Mouse (Mus musculus) forebrain, embryonic 12.5 days (tissue): ENCODE measurements around the gene Gm10491. TPM values are rescaled to one million over a fixed set of nuclear protein-coding genes. Genes with fewer than 3 reads are reported as not detected.
A peak's percentile ranks its signal among the peaks of the same experiment; 100 is the strongest.
"Not testable (repeated sequence)": the region's sequence is repeated elsewhere in the genome, so short reads cannot be mapped to it uniquely, and the experiment has no call there.

ENCODE experiments used
- ATAC-seq: fragments of 200-750 bp; cut with Nextera tagmentation; 2 replicates; pipeline ENCODE4 v1.8.0; 2017; ENCODE audit warnings: moderate TSS enrichment; ENCODE audit not compliant: low FRiP score
- H3K27ac ChIP-seq: fragments of 300-500 bp; sonication (generic); 2 replicates; pipeline ENCODE4 v1.5.1; 2016; ENCODE audit warnings: mild to moderate bottlenecking
- H3K27me3 ChIP-seq: fragments of 300-500 bp; sonication (generic); 2 replicates; pipeline ENCODE4 v1.6.1; 2016; ENCODE audit warnings: mild to moderate bottlenecking
- H3K36me3 ChIP-seq: fragments of 300-500 bp; sonication (generic); replicated peaks from 2 replicates; pipeline ENCODE4 v1.6.1; 2016; ENCODE audit warnings: mild to moderate bottlenecking
- H3K4me1 ChIP-seq: fragments of 300-500 bp; sonication (generic); 2 replicates; pipeline ENCODE4 v1.6.1; 2016
- H3K4me2 ChIP-seq: fragments of 300-500 bp; sonication (generic); 2 replicates; pipeline ENCODE4 v1.6.1; 2016; ENCODE audit warnings: mild to moderate bottlenecking, moderate library complexity
- H3K4me3 ChIP-seq: fragments of 300-500 bp; sonication (generic); replicated peaks from 2 replicates; pipeline ENCODE4 v1.5.1; 2016; ENCODE audit warnings: mild to moderate bottlenecking
- H3K9ac ChIP-seq: fragments of 300-500 bp; sonication (generic); 2 replicates; pipeline ENCODE4 v1.6.1; 2016; ENCODE audit warnings: mild to moderate bottlenecking
- H3K9me3 ChIP-seq: fragments of 300-500 bp; sonication (generic); 2 replicates; pipeline ENCODE4 v1.6.1; 2016
- WGBS: fragments of 180-500 bp; shearing (Covaris S2); methylation state at CpG from one replicate; pipeline ENCODE4 v1.1.7; 2016; 5-methylcytosine and 5-hydroxymethylcytosine counted together
- polyA plus RNA-seq: library from polyadenylated mRNA; unstranded; fragments of >200 nt; fragmentation: Nextera tagmentation; extraction: Ambion mirVana; gene quantifications from 2 replicates; pipeline ENCODE4 v1.2.1, GENCODE M21; 2016

Gene Gm10491
- polyA plus RNA-seq, 1 experiment from 2014 or later = not detected

GRCm38 (mm10) chrX:7919601-7920383 lies 12.2 kb upstream of the Gm10491 start, which contains the start of gene Pcsk1n:
Gene Pcsk1n, plus strand, starts transcription at chrX:7919822.
- peak; percentile 89 for ATAC-seq
- no peaks in the 10 kb centered on the region for H3K36me3 ChIP-seq

GRCm38 (mm10) chrX:7917960-7918359 lies 10.3 kb upstream of the Gm10491 start:
- not testable (repeated sequence) for H3K9me3 ChIP-seq, H3K4me2 ChIP-seq, H3K4me3 ChIP-seq, H3K9ac ChIP-seq, H3K27ac ChIP-seq, H3K36me3 ChIP-seq, H3K4me1 ChIP-seq, ATAC-seq
- 78% methylated on average over 6 of the region's 6 CpGs for WGBS
- H3K27me3 ChIP-seq = peaks cover 20% of the 10 kb centered on the region

More at GRCm38 (mm10) chrX:7919601-7920383, 12.2 kb upstream of the Gm10491 start, which contains the start of gene Pcsk1n:
- Histone ChIP-seq H3K27ac (peak within 1 kb of the TSS; percentile 75), H3K9me3 (no peaks in the 10 kb centered on the region), H3K27me3 (peaks cover 33% of the 10 kb centered on the region), H3K4me3 (peak within 1 kb of the TSS; percentile 44), H3K4me1 (peaks cover 7% of the 10 kb centered on the region; the same call in 1 of the 2 replicates), H3K9ac (peak within 1 kb of the TSS; percentile 50), H3K4me2 (peak within 1 kb of the TSS; percentile 56)
- WGBS = 20% methylated on average over 36 of the region's 40 CpGs

- H3K36me3 ChIP-seq, H3K27ac ChIP-seq, H3K9me3 ChIP-seq, ATAC-seq, H3K4me1 ChIP-seq, H3K27me3 ChIP-seq, H3K4me3 ChIP-seq, H3K4me2 ChIP-seq, H3K9ac ChIP-seq: not testable (repeated sequence)
- 28% methylated on average over 3 of the region's 3 CpGs for WGBS
Observed at GRCm38 (mm10) chrX:7915669-7916068, 8.0 kb upstream of the Gm10491 start.

GRCm38 (mm10) chrX:7910473-7910872 lies 2.8 kb upstream of the Gm10491 start:
- peak; percentile 55; the same call in 1 of the 2 replicates for ATAC-seq

GRCm38 (mm10) chrX:7909242-7909641 lies 1.6 kb upstream of the Gm10491 start, which contains the start of gene Gm10490:
Gene Gm10490, plus strand, starts transcription at chrX:7909542.
- not testable (repeated sequence) for H3K4me3 ChIP-seq, H3K4me2 ChIP-seq, H3K27ac ChIP-seq, H3K4me1 ChIP-seq, H3K9ac ChIP-seq, ATAC-seq, H3K9me3 ChIP-seq, H3K27me3 ChIP-seq
- WGBS = 94% methylated on average over 4 of the region's 4 CpGs
- peaks cover 10% of the 10 kb centered on the region for H3K36me3 ChIP-seq

More at GRCm38 (mm10) chrX:7910473-7910872, 2.8 kb upstream of the Gm10491 start:
- Histone ChIP-seq H3K36me3 (peaks cover 10% of the 10 kb centered on the region), H3K27me3 (no peaks in the 10 kb centered on the region), H3K27ac (no peak overlapping the region), H3K4me2 (no peak overlapping the region), H3K9ac (no peak overlapping the region), H3K4me3 (no peak overlapping the region), H3K4me1 (peaks cover 4% of the 10 kb centered on the region; the same call in 1 of the 2 replicates), H3K9me3 (no peaks in the 10 kb centered on the region)
- 46% methylated on average over 6 of the region's 6 CpGs for WGBS

- H3K9ac ChIP-seq = no peak overlapping the region
- H3K27me3 ChIP-seq = no peaks in the 10 kb centered on the region
- WGBS = 94% methylated on average over 5 of the region's 5 CpGs
- no peak overlapping the region for H3K27ac ChIP-seq
- no peaks in the 10 kb centered on the region for H3K9me3 ChIP-seq
- peaks cover 4% of the 10 kb centered on the region for H3K4me1 ChIP-seq
- peaks cover 15% of the 10 kb centered on the region for H3K36me3 ChIP-seq
- no peak for ATAC-seq
- H3K4me3 ChIP-seq = no peak overlapping the region
- no peak overlapping the region for H3K4me2 ChIP-seq
Observed at GRCm38 (mm10) chrX:7904441-7904840, 3.2 kb downstream of the Gm10491 start.

- Histone ChIP-seq H3K4me3 (peak within 1 kb of the TSS; percentile 57), H3K9ac (peak within 1 kb of the TSS; percentile 56), H3K27ac (peak within 1 kb of the TSS; percentile 86), H3K27me3 (no peaks in the 10 kb centered on the region), H3K4me1 (peaks cover 10% of the 10 kb centered on the region), H3K9me3 (no peaks in the 10 kb centered on the region), H3K36me3 (peaks cover 21% of the 10 kb centered on the region), H3K4me2 (peak within 1 kb of the TSS; percentile 58)
- WGBS = 16% methylated on average over 62 of the region's 62 CpGs
- peak; percentile 99 for ATAC-seq
Observed at GRCm38 (mm10) chrX:7898880-7899874, 8.5 kb downstream of the Gm10491 start, which contains the start of the genes Pqbp1 and Timm17b. Gene Pqbp1, minus strand, starts transcription at chrX:7899269. Gene Timm17b, plus strand, starts transcription at chrX:7899357.

GRCm38 (mm10) chrX:7898211-7898610 lies 9.4 kb downstream of the Gm10491 start:
- Histone ChIP-seq H3K9me3 (no peaks in the 10 kb centered on the region), H3K27me3 (no peaks in the 10 kb centered on the region), H3K4me2 (peak overlapping the region; percentile 58), H3K36me3 (peaks cover 23% of the 10 kb centered on the region), H3K27ac (no peak overlapping the region), H3K4me1 (peaks cover 10% of the 10 kb centered on the region), H3K9ac (peak overlapping the region; percentile 56), H3K4me3 (peak overlapping the region; percentile 57)
- ATAC-seq = no peak
- WGBS = 26% methylated on average over 13 of the region's 13 CpGs

- WGBS = 16% methylated on average over 49 of the region's 49 CpGs
- Histone ChIP-seq H3K27ac (peak within 1 kb of the TSS; percentile 83), H3K4me1 (peaks cover 14% of the 10 kb centered on the region), H3K4me3 (peak within 1 kb of the TSS; percentile 57), H3K9ac (peak within 1 kb of the TSS; percentile 44), H3K4me2 (peak within 1 kb of the TSS; percentile 59), H3K36me3 (0 out of 2 replicates have a peak, but pooled peaks cover 5% of the 10 kb centered on the region), H3K27me3 (no peaks in the 10 kb centered on the region), H3K9me3 (no peaks in the 10 kb centered on the region)
- ATAC-seq = peak; percentile 87
Observed at GRCm38 (mm10) chrX:7883841-7884567, 23.6 kb downstream of the Gm10491 start, which contains the start of gene Slc35a2. Gene Slc35a2, plus strand, starts transcription at chrX:7884028.

GRCm38 (mm10) chrX:7879819-7880218 lies 27.8 kb downstream of the Gm10491 start:
- Histone ChIP-seq H3K4me3 (0 out of 2 replicates have a peak overlapping the region, but pooled peaks have one; percentile 8), H3K4me2 (peak overlapping the region; percentile 88), H3K27ac (no peak overlapping the region), H3K9ac (no peak overlapping the region; the same call in 1 of the 2 replicates), H3K9me3 (no peaks in the 10 kb centered on the region), H3K36me3 (no peaks in the 10 kb centered on the region), H3K27me3 (no peaks in the 10 kb centered on the region), H3K4me1 (peaks cover 12% of the 10 kb centered on the region)
- peak; percentile 59 for ATAC-seq
- WGBS = 17% methylated on average over 10 of the region's 11 CpGs

- H3K4me1 ChIP-seq = peaks cover 10% of the 10 kb centered on the region
- no peak overlapping the region for H3K27ac ChIP-seq
- peaks cover 7% of the 10 kb centered on the region for H3K36me3 ChIP-seq
- H3K9me3 ChIP-seq = no peaks in the 10 kb centered on the region
- H3K27me3 ChIP-seq = no peaks in the 10 kb centered on the region
- H3K4me3 ChIP-seq = peak overlapping the region; percentile 47
- WGBS = 19% methylated on average over 21 of the region's 21 CpGs
- H3K9ac ChIP-seq = peak overlapping the region; percentile 56
- peak overlapping the region; percentile 88 for H3K4me2 ChIP-seq
- ATAC-seq = no peak; the same call in 1 of the 2 replicates
Observed at GRCm38 (mm10) chrX:7878495-7878894, 29.1 kb downstream of the Gm10491 start.
